Mouse (Mus musculus) heart, adult 2 months (tissue): ENCODE results near the gene Rhbdl1.

Experiments used
- CTCF ChIP-seq: fragments of 200-600 bp; IDR thresholded peaks from 2 replicates; pipeline ENCODE4 v1.8.1; 2022; ENCODE audit warnings: antibody characterized with exemption, mild to moderate bottlenecking, moderate library complexity
- POLR2A ChIP-seq: fragments of 200-500 bp; IDR thresholded peaks from 2 replicates; pipeline ENCODE4 v1.6.1; 2011; ENCODE audit warnings: mild to moderate bottlenecking, low read depth, low read length, control low read depth; ENCODE audit not compliant: insufficient read depth

GRCm38 (mm10) chr17:25827011-25827410 is 10.1 kb downstream of the Rhbdl1 start:
- no peak for TF ChIP-seq CTCF
- no peak for TF ChIP-seq POLR2A
